Mouse (Mus musculus): Measurements from ENCODE around the gene Erg. TPM values are rescaled to one million over a fixed set of nuclear protein-coding genes. Genes with fewer than 3 reads are reported as not detected.

Erg gene
- 1 to 10 TPM; 5.5 to 5.6 TPM for total RNA-seq (2021)
- long read RNA-seq, experiment 1, partial matches to known transcripts: 0 of 4 reads
- long read RNA-seq, experiment 1, other reads (novel, unspliced or antisense): 4 of 4 reads
- long read RNA-seq, experiment 2, partial matches to known transcripts: 0 of 2 reads
- long read RNA-seq, experiment 2, other reads (novel, unspliced or antisense): 2 of 2 reads

GRCm38 (mm10) chr16:95586311-95586602 lies at the start of gene Erg:
TSS of gene Erg (minus strand) at chr16:95586593.
- intact Hi-C loops (cut with DNase I): no loop called here
- no peak for TF ChIP-seq CTCF (IDR thresholded peaks at IDR 0.05)
- Histone ChIP-seq H3K4me3 (no peak within 1 kb of the TSS), H3K27ac (no peak within 1 kb of the TSS)
- no peak for DNase-seq (ENCODE audit: extremely low spot score in 1 of 2, low spot score in 2 of 2)

- intact Hi-C loops (cut with DNase I): no loop called here
- no peak overlapping the region for H3K4me3 ChIP-seq
- no peak overlapping the region for H3K27ac ChIP-seq
- TF ChIP-seq CTCF (IDR thresholded peaks at IDR 0.05): no peak
- no peak for DNase-seq (ENCODE audit: extremely low spot score in 1 of 2, low spot score in 2 of 2)
These were observed 45.4 kb upstream of the Erg start for GRCm38 (mm10) chr16:95631816-95632215.

GRCm38 (mm10) chr16:95623876-95624770 lies 37.7 kb upstream of the Erg start:
- Histone ChIP-seq H3K27ac (no peak overlapping the region), H3K4me3 (no peak overlapping the region)
- intact Hi-C loops (cut with DNase I): no loop called here
- DNase-seq (ENCODE audit: extremely low spot score in 1 of 2, low spot score in 2 of 2): no peak
- TF ChIP-seq CTCF (IDR thresholded peaks at IDR 0.05): no peak

GRCm38 (mm10) chr16:95623056-95623455 lies 36.7 kb upstream of the Erg start:
- no peak overlapping the region for H3K27ac ChIP-seq
- no peak for DNase-seq (ENCODE audit: extremely low spot score in 1 of 2, low spot score in 2 of 2)
- no peak overlapping the region for H3K4me3 ChIP-seq
- intact Hi-C loops (cut with DNase I): no loop called here
- no peak for TF ChIP-seq CTCF (IDR thresholded peaks at IDR 0.05)

GRCm38 (mm10) chr16:95619859-95620325 lies 33.5 kb upstream of the Erg start:
- DNase-seq (ENCODE audit: extremely low spot score in 1 of 2, low spot score in 2 of 2): no peak
- intact Hi-C loops (cut with DNase I): no loop called here
- no peak for TF ChIP-seq CTCF (IDR thresholded peaks at IDR 0.05)

DNA sequence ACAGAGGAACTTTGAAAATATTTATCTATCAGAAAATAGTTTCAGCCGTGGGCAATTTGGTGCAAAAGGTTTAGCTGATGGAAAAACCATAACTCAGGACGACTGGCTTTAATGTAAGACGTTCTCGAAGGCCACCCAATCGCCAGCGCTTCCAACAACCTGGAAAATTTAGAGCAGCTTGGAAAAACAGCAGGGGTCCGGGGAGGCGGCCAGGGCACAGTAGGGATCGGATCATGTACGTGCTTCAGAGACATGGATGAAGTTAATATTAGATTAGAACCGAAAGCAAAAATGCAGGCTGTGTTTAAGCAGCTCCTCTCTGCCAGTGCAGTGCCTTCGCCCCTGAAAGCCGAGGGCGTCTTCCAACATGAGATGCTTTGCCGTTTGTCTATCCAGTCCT lies 31.8 kb upstream of the Erg start:
- Histone ChIP-seq H3K27ac (no peak overlapping the region), H3K4me3 (no peak overlapping the region)
- intact Hi-C loops (cut with DNase I): no loop called here
- DNase-seq (ENCODE audit: extremely low spot score in 1 of 2, low spot score in 2 of 2): no peak
- no peak for TF ChIP-seq CTCF (IDR thresholded peaks at IDR 0.05)

More at GRCm38 (mm10) chr16:95619859-95620325, 33.5 kb upstream of the Erg start:
- no peak overlapping the region for H3K27ac ChIP-seq
- H3K4me3 ChIP-seq: no peak overlapping the region

- intact Hi-C loops (cut with DNase I): no loop called here
- TF ChIP-seq CTCF (IDR thresholded peaks at IDR 0.05): no peak
- no peak overlapping the region for H3K4me3 ChIP-seq
- no peak for DNase-seq (ENCODE audit: extremely low spot score in 1 of 2, low spot score in 2 of 2)
- H3K27ac ChIP-seq: no peak overlapping the region
These were observed 31.3 kb upstream of the Erg start for GRCm38 (mm10) chr16:95617720-95618119.

GRCm38 (mm10) chr16:95615579-95615978 lies 29.2 kb upstream of the Erg start:
- no peak for DNase-seq (ENCODE audit: extremely low spot score in 1 of 2, low spot score in 2 of 2)
- Histone ChIP-seq H3K27ac (no peak overlapping the region), H3K4me3 (no peak overlapping the region)
- intact Hi-C loops (cut with DNase I): no loop called here
- peak; percentile 76 for TF ChIP-seq CTCF (IDR thresholded peaks at IDR 0.05)

- no peak for TF ChIP-seq CTCF (IDR thresholded peaks at IDR 0.05)
- no peak for DNase-seq (ENCODE audit: extremely low spot score in 1 of 2, low spot score in 2 of 2)
- H3K4me3 ChIP-seq: no peak overlapping the region
- no peak overlapping the region for H3K27ac ChIP-seq
- intact Hi-C loops (cut with DNase I): no loop called here
These were observed 28.1 kb upstream of the Erg start for GRCm38 (mm10) chr16:95614482-95614881.

DNA sequence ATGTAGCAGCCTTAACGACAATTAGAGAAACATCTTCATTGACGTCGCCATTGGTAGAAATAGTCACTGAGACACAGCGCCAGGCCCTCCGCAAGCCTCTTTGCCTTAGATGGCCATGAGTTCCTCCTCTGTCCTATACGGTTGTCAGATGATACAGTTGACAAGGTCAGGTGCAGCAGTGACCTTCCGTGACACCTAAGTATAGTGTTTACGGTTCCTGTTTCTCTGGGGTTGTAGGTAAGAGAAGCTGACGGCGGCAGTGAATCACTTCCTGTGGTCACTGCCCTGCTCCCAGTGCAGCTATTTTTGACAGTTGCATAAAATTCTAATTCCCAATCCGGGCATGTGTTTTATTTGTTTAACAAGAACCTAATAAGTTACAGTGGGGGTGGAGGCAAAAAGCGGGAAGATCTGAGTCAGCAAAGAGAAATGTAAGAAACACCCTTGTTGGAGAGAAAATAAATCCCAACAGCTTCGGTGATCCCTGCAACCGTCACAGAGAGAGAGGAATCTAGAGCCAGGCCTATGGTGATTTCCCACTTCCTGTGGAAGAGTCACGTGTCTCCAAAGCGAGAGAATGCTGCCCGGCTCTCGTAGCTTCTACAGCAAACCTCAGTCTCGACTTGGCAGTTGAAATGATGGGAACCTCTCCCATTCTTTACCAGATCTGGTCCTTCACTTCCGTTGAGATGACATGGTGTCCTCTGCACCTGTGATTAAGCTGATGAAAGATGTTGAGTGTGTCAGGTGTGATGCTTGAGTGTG lies 25.8 kb upstream of the Erg start:
- Histone ChIP-seq H3K27ac (no peak overlapping the region), H3K4me3 (no peak overlapping the region)
- intact Hi-C loops (cut with DNase I): no loop called here
- no peak for DNase-seq (ENCODE audit: extremely low spot score in 1 of 2, low spot score in 2 of 2)
- no peak for TF ChIP-seq CTCF (IDR thresholded peaks at IDR 0.05)

DNA sequence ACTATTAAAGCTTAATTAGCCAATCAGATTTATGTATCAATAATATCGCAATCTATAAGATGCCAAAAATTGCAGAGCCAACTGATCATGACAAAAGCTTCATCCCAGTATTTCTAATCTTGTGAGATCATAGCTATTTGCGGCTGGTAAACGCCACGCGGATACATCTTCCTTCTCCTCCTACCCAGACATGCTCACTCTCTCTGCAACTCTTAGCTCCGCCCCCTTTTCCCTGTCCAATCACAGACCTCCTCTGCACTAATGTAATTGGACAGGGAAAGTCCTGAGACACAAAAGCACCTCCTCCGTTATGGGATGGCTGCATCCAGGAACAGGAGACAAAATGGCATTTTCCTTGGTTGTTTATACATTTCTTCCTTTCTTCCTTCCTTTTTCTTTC lies 22.2 kb upstream of the Erg start:
- intact Hi-C loops (cut with DNase I): loop anchor here (5.0 kb wide), 2 partner anchors 334 to 354 kb away; no protein-coding TSS in a partner anchor
- Histone ChIP-seq H3K4me3 (no peak overlapping the region), H3K27ac (no peak overlapping the region)
- no peak for TF ChIP-seq CTCF (IDR thresholded peaks at IDR 0.05)
- no peak for DNase-seq (ENCODE audit: extremely low spot score in 1 of 2, low spot score in 2 of 2)

- H3K4me3 ChIP-seq: no peak overlapping the region
- TF ChIP-seq CTCF (IDR thresholded peaks at IDR 0.05): peak; percentile 92
- intact Hi-C loops (cut with DNase I): loop anchor here (5.0 kb wide), 2 partner anchors 337 to 357 kb away; no protein-coding TSS in a partner anchor
- peak; percentile 68 to 86 for DNase-seq (ENCODE audit: extremely low spot score in 1 of 2, low spot score in 2 of 2)
- H3K27ac ChIP-seq: no peak overlapping the region
These were observed 18.9 kb upstream of the Erg start for GRCm38 (mm10) chr16:95605304-95605703.
